In the genomic region with DNA sequence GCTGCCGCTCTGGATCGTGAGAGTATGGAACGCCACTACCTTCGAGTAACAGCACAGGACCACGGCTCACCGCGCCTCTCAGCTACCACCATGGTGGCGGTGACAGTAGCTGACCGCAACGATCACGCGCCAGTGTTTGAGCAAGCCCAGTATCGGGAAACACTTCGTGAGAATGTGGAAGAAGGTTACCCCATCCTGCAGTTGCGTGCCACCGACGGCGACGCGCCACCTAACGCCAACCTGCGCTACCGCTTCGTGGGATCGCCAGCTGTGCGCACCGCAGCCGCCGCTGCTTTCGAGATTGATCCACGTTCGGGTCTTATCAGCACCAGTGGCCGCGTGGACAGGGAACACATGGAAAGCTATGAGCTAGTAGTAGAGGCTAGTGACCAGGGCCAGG, we compare ENCODE assay signal across 8 mouse cellular contexts. TPM values are rescaled to one million over a fixed set of nuclear protein-coding genes. Genes with fewer than 3 reads are reported as not detected.
DNase-seq lines count a peak whose midpoint lies in the region; ATAC-seq lines count a peak whose summit lies in the region.

No protein-coding gene starts in this region.

- H3K4me1 ChIP-seq in heart, embryonic 11.5 days (ENCODE audit: control insufficient read depth, insufficient read depth, low read length), result peaks cover 20% of the 10 kb centered on the region
- H3K4me1 ChIP-seq in hindbrain, embryonic 14.5 days (replicated peaks; ENCODE audit: control insufficient read depth, insufficient read depth, low read length), result peaks cover 56% of the 10 kb centered on the region
- H3K4me1 ChIP-seq in midbrain, embryonic 11.5 days (ENCODE audit: control insufficient read depth, insufficient read depth, low read length), result peaks cover 33% of the 10 kb centered on the region

- no peak for DNase-seq in heart, postnatal 4 days
- peak; percentile 51 for DNase-seq in ZHBTc4 (ENCODE audit: low read depth, low spot score)
- DNase-seq in hindbrain, embryonic 14.5 days (ENCODE audit: low spot score), result no peak
- no peak for DNase-seq in midbrain, embryonic 11.5 days (ENCODE audit: low spot score, missing footprints)
- DNase-seq in adipocyte (ENCODE audit: low spot score), result no peak
- no peak for DNase-seq in right cerebral cortex, adult 2 months (ENCODE audit: low spot score in 2 of 2)

- H3K27ac ChIP-seq in heart, embryonic 11.5 days (ENCODE audit: low read depth, low read length), result no peak overlapping the region
- H3K27ac ChIP-seq in hindbrain, embryonic 14.5 days, result no peak overlapping the region
- no peak overlapping the region for H3K27ac ChIP-seq in midbrain, embryonic 11.5 days (ENCODE audit: low read depth, low read length)

- peak overlapping the region; percentile 39 for H3K4me3 ChIP-seq in heart, embryonic 11.5 days (ENCODE audit: low read depth, low read length)
- H3K4me3 ChIP-seq in hindbrain, embryonic 14.5 days (replicated peaks; ENCODE audit: low read length), result peak overlapping the region; percentile 69
- H3K4me3 ChIP-seq in midbrain, embryonic 11.5 days (ENCODE audit: low read depth, low read length), result peak overlapping the region; percentile 66

- no peaks in the 10 kb centered on the region for H3K36me3 ChIP-seq in heart, embryonic 11.5 days (ENCODE audit: control insufficient read depth, insufficient read depth, low read length)
- H3K36me3 ChIP-seq in hindbrain, embryonic 14.5 days (replicated peaks; ENCODE audit: control insufficient read depth, insufficient read depth), result peaks cover 54% of the 10 kb centered on the region
- no peaks in the 10 kb centered on the region for H3K36me3 ChIP-seq in midbrain, embryonic 11.5 days (ENCODE audit: control insufficient read depth, insufficient read depth, low read length)

- H3K4me2 ChIP-seq in heart, embryonic 11.5 days, result peak overlapping the region; percentile 81
- H3K4me2 ChIP-seq in hindbrain, embryonic 14.5 days (replicated peaks), result peak overlapping the region; percentile 86
- H3K4me2 ChIP-seq in midbrain, embryonic 11.5 days, result peak overlapping the region; percentile 79

- no peaks in the 10 kb centered on the region for H3K9me3 ChIP-seq in heart, embryonic 11.5 days (replicated peaks; ENCODE audit: control insufficient read depth, low read length)
- no peaks in the 10 kb centered on the region for H3K9me3 ChIP-seq in hindbrain, embryonic 14.5 days (ENCODE audit: control insufficient read depth, low read length)
- no peaks in the 10 kb centered on the region for H3K9me3 ChIP-seq in midbrain, embryonic 11.5 days (ENCODE audit: control insufficient read depth, low read length)

- peaks cover 89% of the 10 kb centered on the region for H3K27me3 ChIP-seq in heart, embryonic 11.5 days (ENCODE audit: control insufficient read depth, insufficient read depth, low read length)
- H3K27me3 ChIP-seq in hindbrain, embryonic 14.5 days (ENCODE audit: control insufficient read depth, insufficient read depth, low read length), result peaks cover 28% of the 10 kb centered on the region
- H3K27me3 ChIP-seq in midbrain, embryonic 11.5 days (ENCODE audit: control insufficient read depth, insufficient read depth, low read length), result peaks cover 64% of the 10 kb centered on the region

- 6% methylated on average over 34 of the region's 34 CpGs for WGBS in heart, embryonic 11.5 days (ENCODE audit: insufficient replicate concordance)
- WGBS in hindbrain, embryonic 14.5 days, result 15% methylated on average over 34 of the region's 34 CpGs
- WGBS in midbrain, embryonic 11.5 days, result 16% methylated on average over 34 of the region's 34 CpGs

- no peak overlapping the region for H3K9ac ChIP-seq in heart, embryonic 11.5 days (ENCODE audit: low read depth, low read length)
- peak overlapping the region; percentile 83 for H3K9ac ChIP-seq in hindbrain, embryonic 14.5 days
- no peak overlapping the region for H3K9ac ChIP-seq in midbrain, embryonic 11.5 days (ENCODE audit: low read length)

- ATAC-seq in heart, embryonic 11.5 days (replicated peaks; ENCODE audit: insufficient number of reproducible peaks, low FRiP score, low TSS enrichment), result no peak
- no peak for ATAC-seq in hindbrain, embryonic 14.5 days (ENCODE audit: low FRiP score)
- ATAC-seq in midbrain, embryonic 11.5 days (ENCODE audit: low FRiP score), result no peak
- no peak for ATAC-seq in inflammation-experienced regulatory T-cells, adult 6 months

RNA-seq across cellular contexts. Expression of gene Celsr3, which starts 1.3 kb away (rescaled TPM):
- polyA plus RNA-seq in heart, embryonic 11.5 days (2014; fragmentation: Nextera tagmentation; extraction: Ambion mirVana), result 0.04 and 0.10 TPM in 2 replicates
- under 1 TPM; 0.07 TPM for total RNA-seq in heart, postnatal 4 days (2021)
- 15.4 and 16.0 TPM in 2 replicates for polyA plus RNA-seq in hindbrain, embryonic 14.5 days (2014; fragmentation: Nextera tagmentation; extraction: Ambion mirVana)
- polyA plus RNA-seq in midbrain, embryonic 11.5 days (2014; fragmentation: Nextera tagmentation; extraction: Ambion mirVana), result 5.4 and 6.4 TPM in 2 replicates
- not detected for polyA plus RNA-seq in inflammation-experienced regulatory T-cells, adult 6 months (2017; shearing (Covaris generic))

RNA-seq across cellular contexts. Expression of gene Nckipsd, which starts 19.3 kb away (rescaled TPM):
- polyA plus RNA-seq in heart, embryonic 11.5 days (2014; fragmentation: Nextera tagmentation; extraction: Ambion mirVana), result 7.3 and 9.5 TPM in 2 replicates
- 1 to 10 TPM; 8.1 to 8.2 TPM for total RNA-seq in heart, postnatal 4 days (2021)
- polyA plus RNA-seq in hindbrain, embryonic 14.5 days (2014; fragmentation: Nextera tagmentation; extraction: Ambion mirVana), result 28.5 and 29.6 TPM in 2 replicates
- polyA plus RNA-seq in midbrain, embryonic 11.5 days (2014; fragmentation: Nextera tagmentation; extraction: Ambion mirVana), result 8.3 and 9.2 TPM in 2 replicates
- 1 to 10 TPM; 6.0 to 7.1 (median 6.8) TPM for polyA plus RNA-seq in inflammation-experienced regulatory T-cells, adult 6 months (2017; shearing (Covaris generic))

RNA-seq across cellular contexts. Expression of gene Slc26a6, which starts 25.6 kb away (rescaled TPM):
- 6.3 and 7.0 TPM in 2 replicates for polyA plus RNA-seq in heart, embryonic 11.5 days (2014; fragmentation: Nextera tagmentation; extraction: Ambion mirVana)
- total RNA-seq in heart, postnatal 4 days (2021), result 10 to 100 TPM in 1 of 2 experiments, 1 to 10 TPM in 1; 8.4 to 10.1 TPM
- polyA plus RNA-seq in hindbrain, embryonic 14.5 days (2014; fragmentation: Nextera tagmentation; extraction: Ambion mirVana), result 19.1 and 21.5 TPM in 2 replicates
- polyA plus RNA-seq in midbrain, embryonic 11.5 days (2014; fragmentation: Nextera tagmentation; extraction: Ambion mirVana), result 7.5 and 8.0 TPM in 2 replicates
- polyA plus RNA-seq in inflammation-experienced regulatory T-cells, adult 6 months (2017; shearing (Covaris generic)), result 10 to 100 TPM in 1 of 3 experiments, 1 to 10 TPM in 2; 7.3 to 12.6 (median 8.2) TPM

RNA-seq across cellular contexts. Expression of gene Ip6k2, which starts 43.9 kb away (rescaled TPM):
- polyA plus RNA-seq in heart, embryonic 11.5 days (2014; fragmentation: Nextera tagmentation; extraction: Ambion mirVana), result 44.3 and 48.7 TPM in 2 replicates
- total RNA-seq in heart, postnatal 4 days (2021), result 10 to 100 TPM; 43.7 to 48.5 TPM
- 202 and 238 TPM in 2 replicates for polyA plus RNA-seq in hindbrain, embryonic 14.5 days (2014; fragmentation: Nextera tagmentation; extraction: Ambion mirVana)
- polyA plus RNA-seq in midbrain, embryonic 11.5 days (2014; fragmentation: Nextera tagmentation; extraction: Ambion mirVana), result 104 and 109 TPM in 2 replicates
- 10 to 100 TPM; 10.9 to 24.0 (median 19.8) TPM for polyA plus RNA-seq in inflammation-experienced regulatory T-cells, adult 6 months (2017; shearing (Covaris generic))
